Mouse (Mus musculus) heart, adult 2 months (tissue): Measurements from ENCODE around the gene Thap8.

Source experiments
- CTCF ChIP-seq: fragments of 200-600 bp; IDR thresholded peaks from 2 replicates; pipeline ENCODE4 v1.8.1; 2022; ENCODE audit warnings: antibody characterized with exemption, mild to moderate bottlenecking, moderate library complexity
- POLR2A ChIP-seq: fragments of 200-500 bp; IDR thresholded peaks from 2 replicates; pipeline ENCODE4 v1.6.1; 2011; ENCODE audit warnings: mild to moderate bottlenecking, low read depth, low read length, control low read depth; ENCODE audit not compliant: insufficient read depth

DNA sequence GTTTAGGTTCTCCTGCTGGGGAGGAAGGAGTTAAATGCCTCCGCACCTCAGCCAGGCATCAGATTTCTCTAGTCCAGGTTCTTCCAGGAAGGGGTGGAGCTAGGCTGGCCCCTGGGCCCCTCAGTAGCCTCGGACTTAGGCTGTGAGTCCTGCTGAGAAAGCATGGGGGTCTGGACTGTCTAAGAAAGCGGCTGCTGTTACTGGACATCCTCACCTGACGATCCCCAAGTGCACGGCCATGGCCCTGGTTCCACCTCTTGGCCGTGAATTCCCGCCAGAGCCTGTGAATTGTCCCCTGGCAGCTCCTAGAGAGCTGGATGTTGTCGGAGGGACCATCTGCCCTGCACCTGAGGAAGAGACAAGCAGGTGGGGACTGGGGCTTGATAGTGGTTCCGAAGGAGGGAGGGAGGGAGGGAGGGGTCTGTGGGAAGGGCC lies 34.8 kb downstream of the Thap8 start, which contains the start of gene Syne4:
- TF ChIP-seq POLR2A, result no peak
- no peak for TF ChIP-seq CTCF
